Mouse (Mus musculus) embryonic stem cell, embryonic (primary cell): Measurements from ENCODE around the gene Gm15517.
"Not testable (repeated sequence)": the region's sequence is repeated elsewhere in the genome, so short reads cannot be mapped to it uniquely, and the experiment has no call there.

Source experiments
- CTCF ChIA-PET, 4 experiments: fragments of 300-600 bp in 2 of 4; fragments of 350-600 bp in 2 of 4; sonication (Branson Sonifier 250); formaldehyde crosslinking; loops; one replicate each; lab custom pipeline; 2022; ENCODE audit warnings: inconsistent platforms in 2 of 4; lab: Charles Lee
- POLR2A ChIA-PET, 4 experiments: fragments of 300-600 bp in 2 of 4; fragments of 350-600 bp in 2 of 4; sonication (Branson Sonifier 250); formaldehyde crosslinking; loops; one replicate each; lab custom pipeline; 2022; ENCODE audit warnings: antibody characterized with exemption in 4 of 4, inconsistent platforms in 1 of 4; lab: Charles Lee

The Gm15517 gene

GRCm38 (mm10) chr7:44261147-44261546 is at the start of gene Gm15517:
TSS of gene Gm15517 (plus strand) at chr7:44261447.
- ChIA-PET POLR2A (interaction anchor here in 2 of 4 experiments (0.7 to 10.4 kb wide), 4 partner anchors 15 to 451 kb away, joined by 3 to 67 read pairs (median 13); partner anchors contain the start of genes 1700028J19Rik (in 1 of the 2) and 2410002F23Rik (in 1 of the 2)), CTCF (interaction anchor here in 2 of 4 experiments (0.7 to 1.6 kb wide), 4 partner anchors 90 to 369 kb away, joined by 3 to 4 read pairs (median 3); no protein-coding TSS in a partner anchor)

- CTCF ChIA-PET: no interaction called here
- POLR2A ChIA-PET: no interaction called here
Measured at GRCm38 (mm10) chr7:44215645-44216044, 45.6 kb upstream of the Gm15517 start, which contains the start of gene Klk1b5. TSS of gene Klk1b5 (plus strand) at chr7:44215945.

GRCm38 (mm10) chr7:44221601-44222000 is 39.6 kb upstream of the Gm15517 start:
- POLR2A ChIA-PET: interaction anchor here in 1 of 4 experiments (0.5 to 6.4 kb wide), 2 partner anchors 25 to 136 kb away, joined by 3 to 34 read pairs; partner anchors contain the start of genes 1700028J19Rik and 2410002F23Rik
- CTCF ChIA-PET: not testable (repeated sequence)

GRCm38 (mm10) chr7:44222335-44222734 is 38.9 kb upstream of the Gm15517 start:
- POLR2A ChIA-PET: interaction anchor here in 1 of 4 experiments (6.4 kb wide), 1 partner anchor 24 kb away, joined by 34 read pairs; the partner anchor contains the start of genes 1700028J19Rik and 2410002F23Rik
- CTCF ChIA-PET: not testable (repeated sequence)

- ChIA-PET POLR2A (interaction anchor here (0.8 to 6.4 kb wide), 12 partner anchors 8 to 271 kb away, joined by 3 to 34 read pairs (median 3); partner anchors contain the start of genes 1700028J19Rik (in 4 of the 4), 2410002F23Rik (in 4 of the 4), Emc10 (in 1 of the 4) and Fam71e1 (in 1 of the 4)), CTCF (interaction anchor here in 3 of 4 experiments (0.6 to 1.2 kb wide), 5 partner anchors 21 to 449 kb away, joined by 3 to 11 read pairs (median 3); no protein-coding TSS in a partner anchor)
Measured at GRCm38 (mm10) chr7:44225076-44225475, 36.2 kb upstream of the Gm15517 start, which contains the start of gene Klk1. TSS of gene Klk1 (plus strand) at chr7:44225360.

GRCm38 (mm10) chr7:44235909-44236308 is 25.3 kb upstream of the Gm15517 start, which contains the start of gene Gm36864:
TSS of gene Gm36864 (plus strand) at chr7:44236177.
- ChIA-PET POLR2A (interaction anchor here in 3 of 4 experiments (0.6 to 2.7 kb wide), 4 partner anchors 10 to 18 kb away, joined by 3 to 18 read pairs (median 8); partner anchors contain the start of genes 1700028J19Rik (in 2 of the 3), 2410002F23Rik (in 2 of the 3) and Klk1 (in 1 of the 3)), CTCF (no interaction called here)

GRCm38 (mm10) chr7:44239913-44240312 is 21.3 kb upstream of the Gm15517 start:
- CTCF ChIA-PET: interaction anchor here in 1 of 4 experiments (1.1 kb wide), 1 partner anchor 23 kb away, joined by 3 read pairs; no protein-coding TSS in a partner anchor
- POLR2A ChIA-PET: no interaction called here

- POLR2A ChIA-PET: interaction anchor here in 1 of 4 experiments (0.6 to 1.5 kb wide), 2 partner anchors 14 to 27 kb away, joined by 3 read pairs; no protein-coding TSS in a partner anchor
- CTCF ChIA-PET: interaction anchor here in 1 of 4 experiments (1.1 kb wide), 1 partner anchor 22 kb away, joined by 3 read pairs; no protein-coding TSS in a partner anchor
Measured at GRCm38 (mm10) chr7:44240712-44241111, 20.5 kb upstream of the Gm15517 start.

- CTCF ChIA-PET: interaction anchor here in 1 of 4 experiments (1.1 kb wide), 1 partner anchor 22 kb away, joined by 3 read pairs; no protein-coding TSS in a partner anchor
- POLR2A ChIA-PET: interaction anchor here in 1 of 4 experiments (1.5 kb wide), 1 partner anchor 14 kb away, joined by 3 read pairs; no protein-coding TSS in a partner anchor
Measured at GRCm38 (mm10) chr7:44241163-44241562, 20.1 kb upstream of the Gm15517 start.

- CTCF ChIA-PET: no interaction called here
- POLR2A ChIA-PET: interaction anchor here in 1 of 4 experiments (5.3 kb wide), 1 partner anchor 16 kb away, joined by 67 read pairs; the partner anchor contains the start of genes Acp4 and Gm15517
Measured at GRCm38 (mm10) chr7:44244080-44244479, 17.2 kb upstream of the Gm15517 start.

GRCm38 (mm10) chr7:44246055-44246983 is 14.9 kb upstream of the Gm15517 start, which contains the start of the genes 1700028J19Rik and 2410002F23Rik:
TSS of gene 1700028J19Rik (minus strand) at chr7:44246695.
TSS of gene 2410002F23Rik (plus strand) at chr7:44246722.
- ChIA-PET CTCF (interaction anchor here (0.6 to 1.7 kb wide), 12 partner anchors 17 to 1695 kb away, joined by 3 to 6 read pairs (median 3); partner anchors contain the start of gene Klk1 (in 1 of the 4)), POLR2A (interaction anchor here (0.6 to 5.3 kb wide), 101 partner anchors 9 to 1967 kb away, joined by 3 to 67 read pairs (median 4); partner anchors contain the start of genes Klk1 (in 4 of the 4), Emc10 (in 2 of the 4), Fam71e1 (in 2 of the 4) and Gm36864 (in 2 of the 4))

GRCm38 (mm10) chr7:44246984-44247470 is 14.2 kb upstream of the Gm15517 start:
- POLR2A ChIA-PET: interaction anchor here (0.5 to 5.3 kb wide), 62 partner anchors 8 to 1968 kb away, joined by 3 to 67 read pairs (median 5); partner anchors contain the start of genes Emc10 (in 2 of the 4), Fam71e1 (in 2 of the 4), Gm36864 (in 2 of the 4) and Klk1 (in 2 of the 4)
- CTCF ChIA-PET: interaction anchor here in 2 of 4 experiments (0.6 to 1.7 kb wide), 5 partner anchors 16 to 314 kb away, joined by 3 read pairs; no protein-coding TSS in a partner anchor

- ChIA-PET CTCF (no interaction called here), POLR2A (interaction anchor here in 2 of 4 experiments (1.1 to 5.3 kb wide), 10 partner anchors 12 to 103 kb away, joined by 4 to 67 read pairs (median 16); partner anchors contain the start of genes Gm36864 (in 2 of the 2), Klk1 (in 2 of the 2), Acp4 (in 1 of the 2) and Gm15517 (in 1 of the 2))
Measured at GRCm38 (mm10) chr7:44247971-44248370, 13.3 kb upstream of the Gm15517 start.

- CTCF ChIA-PET: no interaction called here
- POLR2A ChIA-PET: interaction anchor here in 3 of 4 experiments (0.8 to 2.0 kb wide), 5 partner anchors 9 to 330 kb away, joined by 3 to 5 read pairs (median 3); no protein-coding TSS in a partner anchor
Measured at GRCm38 (mm10) chr7:44249248-44249647, 12.0 kb upstream of the Gm15517 start.

GRCm38 (mm10) chr7:44250732-44251275 is 10.4 kb upstream of the Gm15517 start:
- ChIA-PET POLR2A (interaction anchor here in 3 of 4 experiments (1.1 to 2.0 kb wide), 6 partner anchors 12 to 331 kb away, joined by 3 to 6 read pairs (median 3); partner anchors contain the start of gene Klk1b22 (in 1 of the 3)), CTCF (interaction anchor here in 1 of 4 experiments (1.0 kb wide), 1 partner anchor 322 kb away, joined by 3 read pairs; no protein-coding TSS in a partner anchor)

- POLR2A ChIA-PET: interaction anchor here in 3 of 4 experiments (0.7 to 3.5 kb wide), 16 partner anchors 10 to 243 kb away, joined by 3 to 18 read pairs (median 3); partner anchors contain the start of genes Klk1 (in 2 of the 3), Emc10 (in 1 of the 3) and Fam71e1 (in 1 of the 3)
- CTCF ChIA-PET: interaction anchor here in 2 of 4 experiments (0.6 to 2.5 kb wide), 2 partner anchors 10 to 815 kb away, joined by 3 to 9 read pairs; no protein-coding TSS in a partner anchor
Measured at GRCm38 (mm10) chr7:44253023-44253616, 8.1 kb upstream of the Gm15517 start.
